Mouse (Mus musculus) c-Kit-positive CD71-positive TER-119-positive erythroid progenitor cells, embryonic 14.5 days (primary cell): Measurements from ENCODE around the gene Cad.

Experiments
- DNase-seq: peaks from one replicate; pipeline ENCODE4 v3.0.0-alpha.2; 2013; ENCODE audit warnings: low spot score

The Cad gene

GRCm38 (mm10) chr5:31110781-31111180, 56.2 kb downstream of the Cad start:
- no peak for DNase-seq

- no peak for DNase-seq
These were observed 61.8 kb downstream of the Cad start, which contains the start of gene Trim54 for GRCm38 (mm10) chr5:31116354-31116753. Gene Trim54, plus strand, starts transcription at chr5:31116712.

GRCm38 (mm10) chr5:31116912-31117311, 62.3 kb downstream of the Cad start:
- no peak for DNase-seq

GRCm38 (mm10) chr5:31121111-31121510, 66.5 kb downstream of the Cad start:
- no peak for DNase-seq

GRCm38 (mm10) chr5:31123481-31123880, 68.9 kb downstream of the Cad start:
- no peak for DNase-seq

GRCm38 (mm10) chr5:31126050-31126449, 71.5 kb downstream of the Cad start:
- no peak for DNase-seq
